Mouse (Mus musculus): Measurements from ENCODE around the gene Sh3bgrl2. TPM values are rescaled to one million over a fixed set of nuclear protein-coding genes. Genes with fewer than 3 reads are reported as not detected.

Gene Sh3bgrl2
- under 1 TPM; 0.01 to 0.02 TPM for polyA plus RNA-seq (2012; fragmentation: generic; extraction: Trizol)

DNA sequence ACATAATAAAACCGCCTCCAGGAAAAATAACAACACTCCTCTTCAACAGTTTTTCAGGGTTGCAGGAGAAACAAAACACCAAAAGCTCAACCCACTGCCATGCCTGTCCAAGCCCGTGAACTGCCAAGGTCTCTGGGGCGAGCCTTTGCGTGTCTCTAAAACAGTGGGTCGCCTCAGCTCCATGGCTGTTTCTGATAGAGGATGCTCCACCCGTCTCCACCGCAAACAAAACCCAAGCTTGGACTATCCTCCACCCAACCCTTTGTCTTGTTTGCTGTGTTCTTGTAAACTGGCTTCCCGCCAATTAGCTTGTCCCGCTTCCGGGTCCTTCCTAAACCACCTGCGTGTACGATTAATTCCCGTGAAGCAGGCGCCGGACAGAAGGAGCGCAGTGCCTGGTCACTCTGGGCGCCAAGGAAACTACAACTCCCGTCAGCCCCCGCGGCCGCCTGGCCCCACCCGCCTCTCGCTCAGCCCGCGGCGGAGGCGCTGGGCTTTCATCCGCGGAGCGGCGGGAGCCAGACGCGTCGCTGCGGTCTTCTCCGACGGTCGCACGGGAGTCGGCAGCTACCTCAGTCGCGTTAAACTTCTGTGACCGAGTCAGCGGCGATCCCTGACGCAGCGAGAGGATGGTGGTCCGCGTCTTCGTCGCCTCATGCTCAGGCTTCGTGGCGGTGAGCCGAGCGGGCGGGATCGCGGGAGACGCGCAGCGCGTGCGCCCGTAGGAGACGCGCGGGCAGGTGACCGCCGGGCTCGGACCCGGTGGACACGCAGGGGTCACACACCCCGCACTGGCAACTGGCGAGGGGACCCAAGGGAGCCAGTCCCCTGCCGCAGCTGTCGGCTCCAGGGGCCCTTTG, at the start of gene Sh3bgrl2:
Gene Sh3bgrl2, plus strand, starts transcription at position 498 of the 860 bp plus-strand sequence.

Other genes starting within 250 kb of the Sh3bgrl2 start
- gene Lca5, start 107.2 kb upstream of the Sh3bgrl2 start, polyA plus RNA-seq (2012; fragmentation: generic; extraction: Trizol): 1 to 10 TPM in 1 of 2 experiments, under 1 TPM in 1; 0.11 to 1.9 TPM

All from C3H10T1/2 (cell line).